Mouse (Mus musculus) adipocyte (in vitro differentiated cells): ENCODE data around the gene Olfr613.
"Not testable (repeated sequence)": the region's sequence is repeated elsewhere in the genome, so short reads cannot be mapped to it uniquely, and the experiment has no call there.

Experiments used
- DNase-seq: peaks from one replicate; pipeline ENCODE4 v3.0.0-alpha.2; 2016; ENCODE audit warnings: low spot score

Olfr613 gene

GRCm38 (mm10) chr7:103547774-103548173 lies at the start of gene Olfr613:
Gene Olfr613, plus strand, starts transcription at chr7:103548074.
- DNase-seq: no peak

- DNase-seq: no peak
These were observed 35.9 kb upstream of the Olfr613 start, which contains the start of gene Olfr610 for GRCm38 (mm10) chr7:103512022-103512421. Gene Olfr610, minus strand, starts transcription at chr7:103512122.

- not testable (repeated sequence) for DNase-seq
These were observed 27.1 kb upstream of the Olfr613 start, which contains the start of gene Olfr611 for GRCm38 (mm10) chr7:103520746-103521145. Gene Olfr611, minus strand, starts transcription at chr7:103520846.

DNA sequence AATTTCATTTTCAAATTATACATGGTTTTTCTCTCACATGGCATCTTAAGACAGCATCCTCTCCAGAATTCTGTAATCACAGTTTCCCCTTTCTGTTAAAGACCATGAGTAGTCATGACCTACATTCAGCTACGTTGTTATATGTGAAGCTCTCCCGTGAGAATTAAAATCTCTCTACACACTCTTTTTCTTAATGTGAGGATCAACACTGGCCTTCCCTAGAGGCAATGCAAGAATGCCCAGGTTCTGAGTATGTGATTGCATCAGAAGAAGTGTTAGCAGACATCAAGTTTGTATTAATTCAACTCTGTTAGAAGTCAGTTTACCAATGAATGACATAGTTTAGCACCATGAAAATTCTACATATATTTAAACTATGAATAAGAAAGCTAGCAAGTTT lies 5.3 kb upstream of the Olfr613 start, which contains the start of gene Olfr612:
Olfr612 (minus strand) TSS at position 101 of the 400 bp plus-strand sequence.
- not testable (repeated sequence) for DNase-seq

DNA sequence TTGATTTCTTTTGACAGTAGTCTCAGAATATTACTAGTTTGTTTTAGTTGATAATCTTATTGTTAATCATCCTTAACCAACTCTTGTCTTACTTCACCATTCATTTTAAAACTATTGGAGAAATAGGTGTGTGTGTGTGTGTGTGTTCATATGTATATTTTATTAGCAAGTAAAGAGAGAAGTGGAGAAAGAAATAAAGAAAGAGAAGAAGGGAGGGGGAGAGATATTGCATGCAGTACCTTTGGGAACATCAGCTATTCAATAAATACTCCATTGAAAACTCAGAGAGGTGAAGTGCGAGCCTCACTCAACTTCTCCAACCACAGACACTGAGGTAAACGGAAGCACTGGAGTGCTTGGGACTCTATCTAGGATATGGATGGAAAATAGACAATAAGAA lies 7.9 kb downstream of the Olfr613 start, which contains the start of gene Olfr615:
Olfr615 (plus strand) TSS at position 301 of the 400 bp plus-strand sequence.
- no peak for DNase-seq

DNA sequence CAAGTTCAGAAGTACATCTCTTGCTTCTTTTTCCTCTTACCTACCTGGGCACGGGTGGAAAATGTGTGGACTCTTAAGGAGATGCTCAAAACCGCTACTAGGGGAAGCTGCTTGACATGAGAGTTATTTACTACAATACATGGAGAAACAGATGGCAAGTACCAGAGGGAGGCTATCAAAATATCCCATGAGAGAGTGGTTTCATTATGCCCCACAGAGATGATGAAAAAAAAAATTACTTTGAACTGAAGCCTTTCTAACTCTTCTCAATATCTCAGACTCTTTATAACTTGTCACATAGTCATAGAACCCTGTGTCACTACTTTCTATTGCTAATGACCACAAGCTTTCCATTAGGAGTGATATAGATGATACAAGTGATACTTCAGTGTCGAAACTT lies 21.2 kb downstream of the Olfr613 start, which contains the start of gene Olfr616:
Olfr616 (minus strand) TSS at position 101 of the 400 bp plus-strand sequence.
- no peak for DNase-seq

DNA sequence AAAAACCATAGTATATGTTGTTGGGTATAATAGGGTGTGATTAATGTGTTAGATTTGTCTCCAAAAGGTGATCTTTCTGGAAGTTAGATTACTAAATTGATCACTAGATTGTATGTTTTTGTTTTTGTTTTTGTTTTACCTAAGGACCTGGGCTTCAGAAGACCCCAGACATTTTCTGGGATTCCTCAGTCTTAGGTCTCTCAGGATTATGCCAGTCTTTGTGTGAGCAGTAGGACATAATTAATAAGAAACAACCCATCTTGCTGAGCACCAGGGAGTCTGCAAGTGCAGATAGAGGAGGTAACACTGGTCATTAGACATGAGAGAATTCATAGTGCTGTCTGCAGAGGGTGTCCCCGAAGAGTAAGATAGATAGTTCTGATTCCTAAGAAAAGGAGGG lies 24.9 kb downstream of the Olfr613 start, which contains the start of gene Olfr617:
Olfr617 (plus strand) TSS at position 301 of the 400 bp plus-strand sequence.
- no peak for DNase-seq

- DNase-seq: no peak
These were observed 41.9 kb downstream of the Olfr613 start, which contains the start of gene Olfr618 for GRCm38 (mm10) chr7:103589803-103590202. Gene Olfr618, plus strand, starts transcription at chr7:103590103.

- no peak for DNase-seq
These were observed 52.4 kb downstream of the Olfr613 start, which contains the start of gene Olfr619 for GRCm38 (mm10) chr7:103600275-103600674. Gene Olfr619, plus strand, starts transcription at chr7:103600575.
